8 mouse cellular contexts compared by ENCODE assay signal in genomic region chr7:92897021-92897420, GRCm38 (mm10). TPM values are rescaled to one million over a fixed set of nuclear protein-coding genes. Genes with fewer than 3 reads are reported as not detected.
DNase-seq lines count a peak whose midpoint lies in the region; ATAC-seq and TF ChIP-seq lines count a peak whose summit lies in the region.

No protein-coding gene starts in this region.

- H3K36me3 ChIP-seq in midbrain, embryonic 11.5 days (ENCODE audit: control insufficient read depth, insufficient read depth, low read length), result no peaks in the 10 kb centered on the region
- no peaks in the 10 kb centered on the region for H3K36me3 ChIP-seq in midbrain, embryonic 16.5 days (ENCODE audit: control insufficient read depth, insufficient read depth, low read length)

- ATAC-seq in midbrain, embryonic 11.5 days (ENCODE audit: low FRiP score), result peak; percentile 44; the same call in 1 of the 2 replicates
- ATAC-seq in midbrain, embryonic 16.5 days, result no peak
- peak; percentile 72 for ATAC-seq in megakaryocyte progenitor cell, adult 5-6 weeks (replicated peaks; ENCODE audit: poor library complexity)

- intact Hi-C loops in gastrocnemius, adult 2 months (cut with DNase I), result no loop called here
- intact Hi-C loops in gastrocnemius, postnatal 36 days (cut with DNase I), result no loop called here

- H3K4me2 ChIP-seq in midbrain, embryonic 11.5 days, result no peak overlapping the region
- no peak overlapping the region for H3K4me2 ChIP-seq in midbrain, embryonic 16.5 days (ENCODE audit: low read length)

- H3K4me3 ChIP-seq in gastrocnemius, adult 2 months, result no peak overlapping the region
- no peak overlapping the region for H3K4me3 ChIP-seq in midbrain, embryonic 11.5 days (ENCODE audit: low read depth, low read length)
- no peak overlapping the region for H3K4me3 ChIP-seq in midbrain, embryonic 16.5 days (ENCODE audit: low read depth, low read length)

- peak; percentile 35 for TF ChIP-seq CTCF in gastrocnemius, adult 2 months (IDR thresholded peaks at IDR 0.05)

- DNase-seq in gastrocnemius, adult 2 months, result no peak
- DNase-seq in gastrocnemius, postnatal 36 days, result no peak
- DNase-seq in midbrain, embryonic 11.5 days (ENCODE audit: low spot score, missing footprints), result peak; percentile 81
- peak; percentile 56 for DNase-seq in embryo, embryonic 10.5 days (ENCODE audit: low spot score)
- DNase-seq in urinary bladder, postnatal 4 days (ENCODE audit: low spot score in 2 of 2), result no peak
- no peak for DNase-seq in T-cell, adult 2 months (ENCODE audit: low spot score)

- H3K27me3 ChIP-seq in midbrain, embryonic 11.5 days (ENCODE audit: control insufficient read depth, insufficient read depth, low read length), result no peaks in the 10 kb centered on the region
- no peaks in the 10 kb centered on the region for H3K27me3 ChIP-seq in midbrain, embryonic 16.5 days (ENCODE audit: control insufficient read depth, insufficient read depth, low read depth, low read length)

- no peaks in the 10 kb centered on the region for H3K4me1 ChIP-seq in midbrain, embryonic 11.5 days (ENCODE audit: control insufficient read depth, insufficient read depth, low read length)
- H3K4me1 ChIP-seq in midbrain, embryonic 16.5 days (ENCODE audit: control insufficient read depth, insufficient read depth, low read length), result no peaks in the 10 kb centered on the region

- H3K9ac ChIP-seq in midbrain, embryonic 11.5 days (ENCODE audit: low read length), result no peak overlapping the region
- no peak overlapping the region for H3K9ac ChIP-seq in midbrain, embryonic 16.5 days (ENCODE audit: low read depth, low read length)

- H3K27ac ChIP-seq in gastrocnemius, adult 2 months, result no peak overlapping the region
- H3K27ac ChIP-seq in midbrain, embryonic 11.5 days (ENCODE audit: low read depth, low read length), result no peak overlapping the region
- no peak overlapping the region for H3K27ac ChIP-seq in midbrain, embryonic 16.5 days (ENCODE audit: low read length)

- H3K9me3 ChIP-seq in midbrain, embryonic 11.5 days (ENCODE audit: control insufficient read depth, low read length), result no peaks in the 10 kb centered on the region
- no peaks in the 10 kb centered on the region for H3K9me3 ChIP-seq in midbrain, embryonic 16.5 days (replicated peaks; ENCODE audit: control insufficient read depth, low read length, poor library complexity, severe bottlenecking)

- 69% methylated on average over 2 of the region's 2 CpGs for WGBS in midbrain, embryonic 11.5 days
- 53% methylated on average over 2 of the region's 2 CpGs for WGBS in midbrain, embryonic 16.5 days

RNA-seq across cellular contexts. Expression of gene Prcp, which starts 22.8 kb away (rescaled TPM):
- 1 to 10 TPM; 2.9 to 3.5 TPM for total RNA-seq in gastrocnemius, adult 2 months (2021)
- total RNA-seq in gastrocnemius, postnatal 36 days (2021), result 1 to 10 TPM; 4.2 to 4.7 TPM
- polyA plus RNA-seq in midbrain, embryonic 11.5 days (2014; fragmentation: Nextera tagmentation; extraction: Ambion mirVana), result 19.4 and 19.6 TPM in 2 replicates
- 18.9 and 22.0 TPM in 2 replicates for polyA plus RNA-seq in midbrain, embryonic 16.5 days (2015; fragmentation: Nextera tagmentation; extraction: Ambion mirVana)
- 111 and 115 TPM in 2 replicates for total RNA-seq in megakaryocyte progenitor cell, adult 5-6 weeks (2015)
- total RNA-seq in megakaryocyte progenitor cell, adult 5-6 weeks (2017), result 30.8 and 33.2 TPM in 2 replicates

RNA-seq across cellular contexts. Expression of gene Ddias, which starts 23.0 kb away (rescaled TPM):
- under 1 TPM in 1 of 2 experiments, not detected in 1; 0.06 TPM for total RNA-seq in gastrocnemius, adult 2 months (2021)
- under 1 TPM; 0.12 to 0.18 TPM for total RNA-seq in gastrocnemius, postnatal 36 days (2021)
- 24.8 and 28.4 TPM in 2 replicates for polyA plus RNA-seq in midbrain, embryonic 11.5 days (2014; fragmentation: Nextera tagmentation; extraction: Ambion mirVana)
- 3.1 and 4.7 TPM in 2 replicates for polyA plus RNA-seq in midbrain, embryonic 16.5 days (2015; fragmentation: Nextera tagmentation; extraction: Ambion mirVana)
- total RNA-seq in megakaryocyte progenitor cell, adult 5-6 weeks (2015), result 22.5 and 25.0 TPM in 2 replicates
- total RNA-seq in megakaryocyte progenitor cell, adult 5-6 weeks (2017), result 12.8 and 14.9 TPM in 2 replicates

Comparison
In these comparisons a context has a peak if more than half of its experiments do, and no peak if none do; other contexts are left out.
1. DNase-seq: peak in midbrain, embryonic 11.5 days (single experiment) and embryo, embryonic 10.5 days (single experiment); none in gastrocnemius, adult 2 months (single experiment), gastrocnemius, postnatal 36 days (0 of 2), urinary bladder, postnatal 4 days (0 of 2) and T-cell, adult 2 months (single experiment).
2. RNA of gene Prcp, which starts 22.8 kb away (total RNA-seq): 30.8 to 115 TPM in megakaryocyte progenitor cell, adult 5-6 weeks; 4.2 to 4.7 TPM in gastrocnemius, postnatal 36 days and 2.9 to 3.5 TPM in gastrocnemius, adult 2 months; every median in the first group is over 4 times any median in the second.
3. RNA of gene Ddias, which starts 23.0 kb away (total RNA-seq): 12.8 to 25.0 TPM in megakaryocyte progenitor cell, adult 5-6 weeks; 0.12 to 0.18 TPM in gastrocnemius, postnatal 36 days and 0.06 TPM in gastrocnemius, adult 2 months; every median in the first group is over 10 times any median in the second.